Mouse (Mus musculus): ENCODE results near the gene Sec16b.

DNA sequence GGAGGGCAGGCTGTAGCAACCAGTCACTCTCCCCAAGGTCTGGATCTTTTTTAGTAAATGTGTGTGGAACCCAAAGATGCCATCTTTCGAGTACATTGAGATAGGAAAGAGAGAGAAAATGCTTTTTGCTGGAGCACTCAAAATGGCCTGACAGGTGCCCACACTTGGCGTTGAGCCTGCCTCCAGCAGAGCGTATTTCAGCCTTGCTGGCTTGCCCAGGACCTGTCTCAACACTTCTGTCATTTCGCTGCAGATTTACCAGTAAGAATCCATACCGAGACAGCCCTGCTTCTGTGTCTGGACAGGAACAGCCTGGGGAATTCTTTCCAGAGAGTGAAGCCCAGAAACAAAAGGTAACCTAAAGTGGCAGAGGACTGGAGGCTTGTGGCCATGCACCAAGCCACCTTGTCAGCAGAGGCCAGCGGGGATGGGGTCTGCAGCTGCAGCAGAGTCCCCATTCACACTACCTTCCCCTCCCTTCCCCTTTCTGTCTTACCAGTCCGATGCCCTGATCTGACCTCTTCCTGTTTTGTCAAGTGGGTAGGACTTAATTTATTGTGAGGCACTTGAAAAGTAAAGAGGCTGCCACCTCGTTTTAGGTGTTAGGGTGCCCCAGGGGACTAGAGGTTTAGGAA is 26.4 kb downstream of the Sec16b start:
- TF ChIP-seq CTCF (IDR thresholded peaks at IDR 0.05; ENCODE audit: control insufficient read depth, insufficient read depth, low read length) (no peak), POLR2A (IDR thresholded peaks at IDR 0.05; ENCODE audit: borderline replicate concordance, control insufficient read depth, low read depth, low read length) (no peak)
